Mouse (Mus musculus): ENCODE data around the gene Gpr39.

The Gpr39 gene

GRCm38 (mm10) chr1:125694338-125694737, 17.5 kb downstream of the Gpr39 start:
- DNase-seq (ENCODE audit: low read depth, low spot score) = no peak

GRCm38 (mm10) chr1:125701101-125701590, 24.4 kb downstream of the Gpr39 start:
- DNase-seq (ENCODE audit: low read depth, low spot score) = no peak

GRCm38 (mm10) chr1:125701773-125702172, 25.0 kb downstream of the Gpr39 start:
- no peak for DNase-seq (ENCODE audit: low read depth, low spot score)

- DNase-seq (ENCODE audit: low read depth, low spot score) = no peak
Observed at GRCm38 (mm10) chr1:125702326-125702725, 25.5 kb downstream of the Gpr39 start.

GRCm38 (mm10) chr1:125705412-125705811, 28.6 kb downstream of the Gpr39 start:
- no peak for DNase-seq (ENCODE audit: low read depth, low spot score)

- no peak for DNase-seq (ENCODE audit: low read depth, low spot score)
Observed at GRCm38 (mm10) chr1:125715286-125715685, 38.5 kb downstream of the Gpr39 start.

- DNase-seq (ENCODE audit: low read depth, low spot score) = no peak
Observed at GRCm38 (mm10) chr1:125716241-125716640, 39.4 kb downstream of the Gpr39 start.

GRCm38 (mm10) chr1:125717906-125718305, 41.1 kb downstream of the Gpr39 start:
- DNase-seq (ENCODE audit: low read depth, low spot score) = no peak

GRCm38 (mm10) chr1:125719127-125719526, 42.3 kb downstream of the Gpr39 start:
- DNase-seq (ENCODE audit: low read depth, low spot score) = no peak

GRCm38 (mm10) chr1:125721104-125721758, 44.4 kb downstream of the Gpr39 start:
- DNase-seq (ENCODE audit: low read depth, low spot score) = no peak

GRCm38 (mm10) chr1:125724304-125724703, 47.5 kb downstream of the Gpr39 start:
- DNase-seq (ENCODE audit: low read depth, low spot score) = no peak

GRCm38 (mm10) chr1:125729025-125729565, 52.3 kb downstream of the Gpr39 start:
- DNase-seq (ENCODE audit: low read depth, low spot score) = no peak

GRCm38 (mm10) chr1:125729731-125730536, 53.1 kb downstream of the Gpr39 start:
- DNase-seq (ENCODE audit: low read depth, low spot score) = peak; percentile 56

GRCm38 (mm10) chr1:125730537-125730880, 53.7 kb downstream of the Gpr39 start:
- DNase-seq (ENCODE audit: low read depth, low spot score) = no peak

GRCm38 (mm10) chr1:125731854-125732253, 55.1 kb downstream of the Gpr39 start:
- DNase-seq (ENCODE audit: low read depth, low spot score) = no peak

GRCm38 (mm10) chr1:125744766-125745165, 68.0 kb downstream of the Gpr39 start:
- no peak for DNase-seq (ENCODE audit: low read depth, low spot score)

- no peak for DNase-seq (ENCODE audit: low read depth, low spot score)
Observed at GRCm38 (mm10) chr1:125755335-125755996, 78.7 kb downstream of the Gpr39 start.

- no peak for DNase-seq (ENCODE audit: low read depth, low spot score)
Observed at GRCm38 (mm10) chr1:125759972-125760695, 83.3 kb downstream of the Gpr39 start.

GRCm38 (mm10) chr1:125760696-125761025, 83.9 kb downstream of the Gpr39 start:
- no peak for DNase-seq (ENCODE audit: low read depth, low spot score)

GRCm38 (mm10) chr1:125762076-125762475, 85.3 kb downstream of the Gpr39 start:
- DNase-seq (ENCODE audit: low read depth, low spot score) = no peak

GRCm38 (mm10) chr1:125789804-125790203, 113.0 kb downstream of the Gpr39 start:
- DNase-seq (ENCODE audit: low read depth, low spot score) = no peak

- DNase-seq (ENCODE audit: low read depth, low spot score) = no peak
Observed at GRCm38 (mm10) chr1:125800506-125800905, 123.7 kb downstream of the Gpr39 start.
